Mouse (Mus musculus) cerebral cortex, adult 2 months (tissue): ENCODE measurements around the gene Ces1c.

Source experiments
- WGBS: fragments of 180-500 bp; shearing (Covaris S2); methylation state at CpG from one replicate; pipeline ENCODE4 v1.1.7; 2018; 5-methylcytosine and 5-hydroxymethylcytosine counted together

The Ces1c gene

DNA sequence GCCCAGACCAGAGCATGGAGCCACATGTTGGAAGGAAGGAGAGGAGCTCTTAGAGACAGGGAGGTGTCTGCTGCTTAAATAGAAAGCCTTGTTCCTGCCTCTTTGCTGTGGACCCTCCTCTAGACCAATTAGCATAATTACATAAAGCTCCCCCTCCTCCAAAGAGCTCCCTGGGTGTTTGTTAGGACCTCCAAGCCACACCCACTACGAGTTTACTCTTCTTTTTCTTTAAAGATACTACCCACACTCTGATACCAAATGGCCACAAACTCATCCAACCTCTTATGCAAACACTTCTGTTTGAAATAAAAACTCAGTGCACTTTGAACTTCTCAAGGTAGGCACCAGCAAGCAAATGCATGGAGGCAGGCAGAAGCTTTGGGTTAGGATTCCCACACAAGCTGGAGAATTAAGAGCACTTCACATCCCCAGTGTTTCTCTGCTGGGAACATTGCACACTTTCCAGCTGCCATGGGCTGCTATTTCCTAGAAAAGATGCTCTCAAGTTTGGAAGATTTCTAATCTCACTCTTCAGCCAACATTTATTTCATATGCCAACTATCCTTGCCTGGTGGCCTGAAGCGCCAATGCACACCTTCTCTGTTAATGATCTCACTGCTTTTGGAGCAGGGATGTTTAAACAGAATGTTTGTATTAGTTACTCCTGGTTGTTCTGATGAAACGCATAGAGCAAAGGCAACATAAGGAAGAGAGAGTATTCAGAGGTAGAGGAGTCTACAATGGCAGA is at the start of gene Ces1c:
Gene Ces1c, minus strand, starts transcription at position 51 of the 748 bp plus-strand sequence.
- WGBS: 73% methylated on average over 3 of the region's 3 CpGs

DNA sequence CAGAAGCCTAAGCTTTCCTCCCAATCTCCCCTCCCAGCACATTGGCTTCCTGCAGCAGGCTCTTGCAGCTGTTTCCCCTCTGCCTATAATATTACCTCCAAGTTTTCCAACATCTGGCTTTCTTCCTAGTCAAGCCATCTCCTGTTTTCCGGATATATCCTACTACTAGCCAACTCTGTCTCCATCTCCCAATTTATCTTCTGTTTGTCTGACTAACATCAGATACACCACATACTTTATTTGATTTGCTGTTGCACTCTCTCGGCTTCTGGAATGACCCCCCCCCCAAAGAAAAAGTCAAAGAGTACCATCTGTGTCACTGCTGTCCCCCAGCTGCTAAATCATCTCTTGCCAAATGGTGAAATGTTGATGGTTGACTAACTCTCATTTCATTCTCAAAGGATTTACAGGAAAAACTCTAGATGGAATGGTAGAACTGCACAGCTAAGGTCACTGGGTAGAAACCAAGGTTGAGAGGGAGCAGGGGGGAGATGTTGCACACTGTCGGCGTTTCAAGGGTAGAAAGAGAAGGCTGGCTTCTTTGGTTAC is 49.6 kb upstream of the Ces1c start:
- 84% methylated on average over 4 of the region's 4 CpGs for WGBS

- 39% methylated on average over 1 of the region's 1 CpGs for whole genome bisulfite sequencing
Observed at GRCm38 (mm10) chr8:93176593-93176992, 45.5 kb upstream of the Ces1c start.

DNA sequence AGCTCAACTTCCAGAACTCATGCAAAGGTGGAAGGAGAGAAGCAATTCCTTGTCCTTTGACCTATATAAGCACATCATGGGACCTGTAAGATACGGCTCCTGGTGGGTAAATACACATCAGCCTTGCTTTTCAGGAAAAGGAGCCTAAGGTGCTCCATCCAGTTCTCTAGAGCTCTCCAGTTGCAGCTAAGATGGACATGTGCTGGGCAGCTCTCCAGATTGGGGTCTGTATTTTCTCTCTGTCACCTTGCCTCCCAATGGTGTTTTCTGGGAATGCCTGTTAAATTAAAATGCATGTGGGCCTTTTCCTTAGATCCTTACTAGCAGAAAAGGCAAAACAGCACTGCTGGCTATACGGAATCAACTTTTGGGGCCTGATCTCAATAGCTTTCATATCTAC is 43.5 kb upstream of the Ces1c start:
- WGBS: 92% methylated on average over 2 of the region's 2 CpGs

DNA sequence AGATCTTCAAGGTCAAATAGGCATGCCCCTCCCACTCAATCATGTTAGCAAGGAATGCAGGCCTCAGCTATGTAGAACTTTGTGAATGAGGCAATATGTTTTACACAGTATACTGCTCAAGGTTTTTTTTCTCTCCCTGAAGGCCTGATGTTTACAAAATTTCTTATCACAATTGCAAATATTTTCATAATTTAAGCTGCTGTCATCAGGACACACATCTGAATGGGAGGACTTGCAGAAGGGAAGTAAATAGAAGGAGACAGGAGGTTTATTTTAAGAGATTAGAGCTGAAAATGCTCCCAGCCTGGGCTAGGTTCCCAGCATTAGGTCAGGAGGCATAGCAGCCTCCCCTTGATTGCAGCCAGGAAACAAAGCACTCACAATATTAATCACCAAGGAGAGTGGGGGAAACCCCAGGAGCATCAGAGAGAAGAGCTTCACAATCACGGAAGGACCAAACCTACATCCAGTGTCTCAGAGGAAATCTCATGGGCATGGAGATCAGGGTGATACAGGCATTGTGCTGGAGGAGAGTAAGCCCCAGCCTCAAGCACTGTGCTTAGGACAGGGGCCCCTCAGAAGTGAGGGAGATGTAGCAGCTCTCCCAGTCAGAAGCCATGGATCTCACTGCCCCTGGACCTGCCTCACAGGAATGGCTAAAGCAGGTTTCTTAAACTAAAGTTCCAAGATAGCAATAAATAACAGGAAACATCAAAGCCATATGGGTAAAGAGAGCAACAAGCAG is 40.9 kb upstream of the Ces1c start:
- WGBS: 70% methylated on average over 1 of the region's 1 CpGs

GRCm38 (mm10) chr8:93163363-93163762 is 32.3 kb upstream of the Ces1c start:
- WGBS: 96% methylated on average over 1 of the region's 1 CpGs

- WGBS: 89% methylated on average over 1 of the region's 1 CpGs
Observed at GRCm38 (mm10) chr8:93151401-93151800, 20.3 kb upstream of the Ces1c start.

DNA sequence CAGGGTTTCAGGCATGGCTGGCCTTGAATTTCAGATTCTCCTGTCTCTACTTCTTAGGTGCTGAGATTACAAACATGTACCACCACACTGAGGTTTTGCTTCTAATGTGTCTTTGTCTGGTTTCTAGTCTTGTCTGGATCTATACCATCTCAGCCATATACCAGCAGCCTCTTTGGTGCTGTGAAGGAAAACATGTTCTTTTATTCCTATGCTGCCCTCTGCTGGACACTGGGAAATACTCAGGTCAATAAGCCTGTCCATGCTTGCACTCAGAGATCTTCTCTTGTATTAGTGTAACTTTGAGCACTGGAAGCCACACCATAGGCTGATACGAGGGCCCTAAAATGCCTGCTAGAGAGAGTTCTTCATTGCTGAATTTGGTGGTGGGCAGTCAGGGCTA is 9.6 kb upstream of the Ces1c start:
- 57% methylated on average over 1 of the region's 1 CpGs for WGBS

DNA sequence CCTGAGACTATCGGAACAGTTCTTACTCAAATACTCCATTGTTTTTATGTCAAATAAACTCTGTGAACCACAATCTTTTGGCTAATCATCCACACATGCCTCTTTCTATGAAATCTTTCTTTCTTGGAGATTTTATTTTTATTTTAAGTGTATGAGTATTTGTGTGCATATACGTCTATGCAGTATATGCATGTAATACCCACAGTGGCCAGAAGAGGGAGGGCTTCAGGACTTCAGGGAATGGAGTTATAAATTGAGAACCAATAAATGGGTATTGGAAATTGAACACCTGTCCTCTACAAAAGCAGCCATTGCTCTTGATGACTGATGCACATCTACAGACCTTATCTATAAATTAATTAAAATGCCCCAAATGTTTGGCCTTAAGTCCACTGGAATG is 1.1 kb upstream of the Ces1c start:
- WGBS: 91% methylated on average over 2 of the region's 2 CpGs

DNA sequence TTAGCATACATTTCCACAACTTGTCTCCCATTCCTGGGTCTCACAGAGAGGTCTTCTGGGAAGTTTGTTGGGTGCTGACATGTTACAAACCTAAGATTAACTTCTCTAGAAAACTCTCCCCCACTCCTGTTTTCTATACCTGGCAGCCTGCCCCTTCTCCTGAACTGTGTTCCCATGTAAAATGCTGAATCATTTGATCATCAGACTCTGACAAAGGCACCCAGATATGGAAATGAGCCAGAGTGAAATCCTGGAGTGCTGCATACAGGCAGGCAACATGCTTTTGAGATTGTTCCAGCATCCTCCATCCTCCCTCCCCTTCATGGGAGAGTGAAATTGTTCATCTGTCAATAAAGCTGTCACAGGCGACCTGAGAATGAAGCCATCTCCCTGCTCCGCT is 4.6 kb downstream of the Ces1c start:
- WGBS: 87% methylated on average over 2 of the region's 2 CpGs

DNA sequence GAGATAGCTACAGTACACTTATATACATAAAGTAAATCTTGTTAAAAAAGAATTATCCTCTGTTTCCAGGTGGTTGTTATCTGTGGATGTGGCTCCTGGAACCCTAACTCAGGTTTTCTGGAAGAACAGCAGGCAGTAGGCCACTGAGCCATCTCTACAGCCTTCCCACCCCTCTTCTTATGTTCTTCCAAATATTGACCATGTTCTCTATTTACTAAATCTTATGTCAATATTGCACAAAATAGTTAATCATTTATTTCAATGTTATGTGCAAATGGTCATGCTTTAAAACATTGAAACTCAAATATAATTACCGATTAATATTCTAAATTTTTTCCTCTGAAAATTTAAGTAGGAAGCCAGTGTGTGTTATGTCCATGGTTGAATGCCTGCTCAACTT is 9.1 kb downstream of the Ces1c start:
- WGBS: 87% methylated on average over 1 of the region's 1 CpGs

DNA sequence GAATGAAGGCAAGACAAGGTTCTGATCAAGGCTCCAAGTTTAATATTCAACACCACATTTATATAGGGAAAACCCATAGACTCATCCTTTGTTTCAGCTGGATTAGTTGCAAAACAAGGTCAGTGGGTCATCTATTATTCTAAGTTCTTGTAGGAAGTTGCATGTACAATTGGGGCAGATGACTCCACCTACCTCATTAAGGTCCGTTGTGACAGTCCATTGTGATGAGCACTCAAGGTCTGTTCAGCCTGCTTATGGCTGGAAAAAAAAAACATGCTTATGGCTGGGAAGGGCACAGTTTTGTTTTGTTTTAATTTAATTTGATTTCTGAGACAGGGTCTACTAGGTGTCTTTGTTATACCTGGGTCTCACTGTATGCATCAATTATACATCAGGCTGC is 39.8 kb downstream of the Ces1c start:
- 40% methylated on average over 1 of the region's 1 CpGs for WGBS

DNA sequence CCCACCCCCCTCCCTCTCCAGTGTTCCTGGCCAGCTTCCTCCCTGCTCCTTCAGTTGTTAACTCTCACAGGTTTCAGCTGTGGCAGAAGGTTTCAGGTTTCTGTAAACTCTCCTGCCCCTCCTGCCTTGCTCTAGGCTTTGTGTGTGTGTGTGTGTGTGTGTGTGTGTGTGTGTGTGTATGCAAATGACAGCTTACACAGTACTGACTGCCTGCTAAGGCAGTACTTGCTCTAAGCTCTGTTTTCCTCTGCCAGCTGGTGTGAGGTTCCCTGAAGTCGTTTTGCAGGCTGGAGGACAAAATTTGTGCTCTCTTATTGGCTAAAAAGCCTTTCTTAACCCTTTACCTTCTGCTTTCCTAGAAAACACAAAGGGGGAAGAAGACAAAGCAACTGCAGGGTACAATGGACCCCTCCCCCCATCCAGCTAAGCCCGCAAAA is 42.4 kb downstream of the Ces1c start:
- WGBS: 13% methylated on average over 2 of the region's 2 CpGs

GRCm38 (mm10) chr8:93088193-93088592 is 42.9 kb downstream of the Ces1c start:
- 28% methylated on average over 7 of the region's 7 CpGs for WGBS

- 77% methylated on average over 2 of the region's 2 CpGs for WGBS
Observed at GRCm38 (mm10) chr8:93079887-93080286, 51.2 kb downstream of the Ces1c start, which contains the start of gene Ces1b. TSS of gene Ces1b (minus strand) at chr8:93080017.

DNA sequence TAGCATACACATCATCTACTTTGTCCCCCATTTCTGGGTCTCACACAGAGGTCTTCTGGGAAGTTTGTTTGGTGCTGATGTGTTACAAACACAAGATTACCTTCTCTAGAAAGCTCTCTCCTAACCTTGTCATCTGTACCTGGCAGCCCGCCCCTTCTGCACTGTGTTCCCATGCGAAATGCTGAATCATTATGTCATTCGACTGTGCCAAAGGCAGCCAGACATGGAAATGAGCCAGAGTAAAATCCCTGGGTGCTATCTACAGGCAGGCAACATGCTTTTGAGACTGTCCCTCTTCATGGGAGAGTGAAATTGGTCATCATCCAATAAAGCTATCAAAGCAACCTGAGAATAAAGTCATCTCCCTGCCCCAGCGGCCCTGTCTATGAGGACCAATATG is 55.8 kb downstream of the Ces1c start:
- 85% methylated on average over 4 of the region's 4 CpGs for WGBS

GRCm38 (mm10) chr8:93063416-93064117 is 67.5 kb downstream of the Ces1c start:
- WGBS: 87% methylated on average over 3 of the region's 3 CpGs

GRCm38 (mm10) chr8:93059185-93059584 is 71.9 kb downstream of the Ces1c start:
- 17% methylated on average over 2 of the region's 2 CpGs for WGBS

DNA sequence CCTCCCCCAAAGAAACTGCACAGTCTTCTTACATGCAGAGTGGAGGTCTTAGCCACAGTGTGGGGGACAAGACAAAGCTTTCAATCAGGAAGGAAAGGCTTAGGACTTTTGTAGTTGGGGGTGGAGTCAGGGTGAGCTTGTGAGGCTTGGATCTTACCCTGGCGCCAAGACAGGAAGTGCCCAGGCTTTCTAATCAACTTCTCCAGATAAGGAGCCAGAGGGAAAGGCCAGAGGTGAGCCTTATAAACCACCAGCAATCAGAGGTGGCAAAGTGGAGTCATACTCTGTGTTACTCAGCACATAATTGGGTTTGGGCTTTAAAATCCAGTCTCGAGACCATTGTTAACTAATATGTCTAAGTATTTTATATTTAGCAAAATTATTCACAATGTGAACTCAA is 75.8 kb downstream of the Ces1c start:
- 71% methylated on average over 2 of the region's 2 CpGs for WGBS
